Comparison of ENCODE assay signal across 8 mouse cellular contexts in the genomic region with DNA sequence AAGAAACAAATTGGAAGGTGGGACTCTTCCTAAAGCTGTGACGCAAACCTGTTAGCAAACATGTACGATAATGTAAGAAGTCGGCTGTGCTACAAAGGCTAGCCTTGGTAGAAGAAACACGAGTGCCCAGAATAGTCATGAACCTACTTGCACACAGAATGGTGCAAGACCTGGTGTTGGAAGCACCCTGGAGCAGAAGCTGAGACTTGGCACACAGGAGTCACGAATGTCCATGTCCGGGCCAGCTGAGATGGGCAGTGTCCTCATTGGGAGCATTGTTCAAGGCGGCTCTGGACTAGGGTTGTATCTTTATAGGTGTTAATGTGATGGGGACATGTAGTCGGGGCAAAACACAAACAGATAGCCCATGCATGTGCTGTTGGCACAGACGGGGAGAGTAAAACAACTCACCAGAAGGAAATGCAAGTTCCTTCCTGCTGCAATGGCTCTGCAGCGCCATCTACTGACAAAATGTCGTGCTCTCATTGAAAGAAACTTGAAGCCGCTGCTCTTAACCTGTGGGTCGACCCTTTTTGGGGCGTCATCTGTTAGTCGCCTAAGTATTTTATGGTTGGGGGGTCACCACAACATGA. TPM values are rescaled to one million over a fixed set of nuclear protein-coding genes. Genes with fewer than 3 reads are reported as not detected.
DNase-seq lines count a peak whose midpoint lies in the region; ATAC-seq lines count a peak whose summit lies in the region.

No protein-coding gene starts in this region.

- no peak for DNase-seq in frontal cortex, postnatal 25 days (ENCODE audit: low spot score in 2 of 2)
- peak; percentile 93 for DNase-seq in NIH3T3 (ENCODE audit: low read depth)
- peak; percentile 85 to 89 for DNase-seq in cerebellum, postnatal 10 days
- peak; percentile 25 for DNase-seq in heart, adult 8-10 months (ENCODE audit: low spot score)
- DNase-seq in kidney, postnatal 25 days: peak; percentile 51 to 75
- DNase-seq in lung, postnatal 25 days (ENCODE audit: low spot score): peak; percentile 31
- DNase-seq in right cerebral cortex, postnatal 4 days: peak; percentile 80

- ATAC-seq in frontal cortex, adult (ENCODE audit: low TSS enrichment): peak; percentile 79

RNA-seq across cellular contexts. Expression of gene Exo5, which starts 15.2 kb away (rescaled TPM):
- total RNA-seq in heart, adult 8-10 months (2022): 1 to 10 TPM; 2.6 to 3.4 (median 2.9) TPM

RNA-seq across cellular contexts. Expression of gene Zfp69, which starts 41.8 kb away (rescaled TPM):
- 1 to 10 TPM in 2 of 4 experiments, under 1 TPM in 2; 0.69 to 1.7 (median 1.2) TPM for total RNA-seq in heart, adult 8-10 months (2022)

RNA-seq across cellular contexts. Expression of gene Rims3, which starts 55.0 kb away (rescaled TPM):
- under 1 TPM in 3 of 4 experiments, not detected in 1; 0.06 to 0.14 (median 0.08) TPM for total RNA-seq in heart, adult 8-10 months (2022)

Comparison
In these comparisons a context has a peak if more than half of its experiments do, and no peak if none do; other contexts are left out.
1. DNase-seq: peak in NIH3T3 (single experiment), cerebellum, postnatal 10 days (2 of 2), heart, adult 8-10 months (single experiment), kidney, postnatal 25 days (2 of 2), lung, postnatal 25 days (single experiment) and right cerebral cortex, postnatal 4 days (single experiment); none in frontal cortex, postnatal 25 days (0 of 2).